Mouse (Mus musculus) adrenal gland, adult (tissue): ENCODE results near the gene Mybpc3.

Experiments
- DNase-seq, 2 experiments: peaks; one replicate each; pipeline ENCODE4 v3.0.0; 2022 to 2023; ENCODE audit warnings: low spot score in 1 of 2; ENCODE audit not compliant: inconsistent age in 2 of 2

The Mybpc3 gene

GRCm38 (mm10) chr2:91162952-91163351 lies 45.0 kb downstream of the Mybpc3 start:
- DNase-seq = no peak

GRCm38 (mm10) chr2:91163532-91163931 lies 45.6 kb downstream of the Mybpc3 start:
- DNase-seq = no peak

GRCm38 (mm10) chr2:91164991-91165390 lies 47.0 kb downstream of the Mybpc3 start:
- DNase-seq = no peak

- no peak for DNase-seq
These were observed 49.7 kb downstream of the Mybpc3 start for GRCm38 (mm10) chr2:91167629-91168028.

GRCm38 (mm10) chr2:91169587-91170322 lies 51.8 kb downstream of the Mybpc3 start:
- no peak for DNase-seq

- no peak for DNase-seq
These were observed 57.5 kb downstream of the Mybpc3 start for GRCm38 (mm10) chr2:91175490-91175889.

- no peak for DNase-seq
These were observed 58.3 kb downstream of the Mybpc3 start for GRCm38 (mm10) chr2:91176234-91176633.

- no peak for DNase-seq
These were observed 61.9 kb downstream of the Mybpc3 start for GRCm38 (mm10) chr2:91179825-91180224.

GRCm38 (mm10) chr2:91180706-91181105 lies 62.8 kb downstream of the Mybpc3 start:
- no peak for DNase-seq

- peak; percentile 52 to 69 for DNase-seq
These were observed 64.1 kb downstream of the Mybpc3 start for GRCm38 (mm10) chr2:91182016-91182404.

- peak in 1 of 2 experiments; percentile 82 for DNase-seq
These were observed 64.6 kb downstream of the Mybpc3 start for GRCm38 (mm10) chr2:91182405-91183147.

GRCm38 (mm10) chr2:91183148-91183513 lies 65.2 kb downstream of the Mybpc3 start:
- DNase-seq = peak; percentile 93 to 97

GRCm38 (mm10) chr2:91183711-91184405 lies 65.9 kb downstream of the Mybpc3 start, which contains the start of gene Madd:
Madd (minus strand) TSS chr2:91183837.
- DNase-seq = peak; percentile 30 to 55
